ENCODE assay signal across 8 mouse cellular contexts in the genomic region with DNA sequence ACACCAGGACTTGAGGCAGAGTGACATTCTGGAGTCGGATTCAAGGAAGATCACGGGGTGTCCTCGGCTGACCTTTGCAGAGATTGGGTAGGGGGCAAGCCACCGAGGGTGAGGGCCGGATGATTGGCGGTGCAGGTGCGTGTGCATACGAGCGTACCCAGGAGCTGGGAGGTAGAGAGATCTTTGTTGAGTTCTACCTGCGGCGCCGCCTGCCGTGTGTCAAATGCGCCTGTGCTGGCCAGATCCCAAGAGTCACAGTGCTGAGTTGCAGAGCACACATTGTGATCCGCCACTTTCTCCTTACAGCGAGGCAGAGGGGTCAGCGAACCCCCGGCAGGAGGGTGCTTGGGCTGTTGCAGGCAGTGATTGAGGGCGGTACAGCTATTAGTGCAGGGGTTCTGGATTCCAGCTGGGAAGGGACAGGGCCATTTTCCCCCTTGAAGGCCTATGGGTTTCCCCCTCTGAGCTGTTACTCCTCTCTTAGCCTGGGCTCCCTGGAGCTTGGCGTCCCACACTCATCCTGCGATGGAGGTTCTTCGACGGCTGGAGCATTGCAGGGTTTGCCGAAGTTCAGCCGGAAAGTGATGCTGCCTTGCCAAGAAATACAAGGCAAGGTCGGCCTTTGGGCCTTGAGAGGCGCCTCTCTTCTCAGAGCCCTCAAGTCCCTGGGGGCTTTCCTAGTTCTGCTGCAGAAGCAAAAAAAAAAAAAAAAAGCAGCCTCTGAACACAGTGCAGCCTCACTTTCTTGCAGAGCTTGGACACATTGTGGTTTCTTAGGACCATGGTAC. TPM values are rescaled to one million over a fixed set of nuclear protein-coding genes. Genes with fewer than 3 reads are reported as not detected.
DNase-seq lines count a peak whose midpoint lies in the region; ATAC-seq and TF ChIP-seq lines count a peak whose summit lies in the region.

No protein-coding gene starts in this region.

- H3K4me1 ChIP-seq in forebrain, postnatal 0 days (ENCODE audit: insufficient read depth): 0 out of 2 replicates have a peak, but pooled peaks cover 6% of the 10 kb centered on the region
- H3K4me1 ChIP-seq in intestine, embryonic 15.5 days (replicated peaks): peaks cover 24% of the 10 kb centered on the region
- H3K4me1 ChIP-seq in liver, embryonic 14.5 days (replicated peaks; ENCODE audit: control insufficient read depth in 2 of 2, insufficient read depth in 2 of 2, low read length in 1 of 2): no peaks in the 10 kb centered on the region; a peak in 1 of 4 replicates
- H3K4me1 ChIP-seq in neural tube, embryonic 14.5 days (ENCODE audit: control insufficient read depth, insufficient read depth, low read length): no peaks in the 10 kb centered on the region

- H3K4me3 ChIP-seq in forebrain, postnatal 0 days (ENCODE audit: low read depth, low read length): peak overlapping the region; percentile 56
- H3K4me3 ChIP-seq in intestine, embryonic 15.5 days (replicated peaks): peak overlapping the region; percentile 72
- H3K4me3 ChIP-seq in liver, embryonic 14.5 days (ENCODE audit: insufficient read depth in 1 of 2, low read depth in 2 of 2, low read length in 2 of 2): peak overlapping the region; percentile 54 to 56
- peak overlapping the region; percentile 52 for H3K4me3 ChIP-seq in neural tube, embryonic 14.5 days (ENCODE audit: low read depth, low read length)

- no peak for TF ChIP-seq CTCF in forebrain, postnatal 0 days (IDR thresholded peaks at IDR 0.05; ENCODE audit: low read depth)
- no peak for TF ChIP-seq CTCF in liver, embryonic 14.5 days (IDR thresholded peaks at IDR 0.05; ENCODE audit: low read depth)

- 11% methylated on average over 27 of the region's 27 CpGs for WGBS in forebrain, postnatal 0 days
- WGBS in intestine, embryonic 15.5 days: 2% methylated on average over 27 of the region's 27 CpGs
- WGBS in liver, embryonic 14.5 days (ENCODE audit: insufficient replicate concordance): 13% methylated on average over 27 of the region's 27 CpGs
- WGBS in neural tube, embryonic 14.5 days: 4% methylated on average over 27 of the region's 27 CpGs

- H3K27ac ChIP-seq in forebrain, postnatal 0 days (ENCODE audit: low read depth, low read length): no peak overlapping the region
- peak overlapping the region; percentile 86 for H3K27ac ChIP-seq in intestine, embryonic 15.5 days
- H3K27ac ChIP-seq in liver, embryonic 14.5 days: no peak overlapping the region
- H3K27ac ChIP-seq in neural tube, embryonic 14.5 days (ENCODE audit: low read depth, low read length): peak overlapping the region; percentile 35

- DNase-seq in left cerebral cortex, adult 18-20 months (ENCODE audit: low spot score in 2 of 2): peak; percentile 8 to 17
- DNase-seq in left cerebral cortex, adult 11 months (ENCODE audit: low spot score): no peak
- DNase-seq in cerebellum, adult 18-20 months: peak; percentile 36 to 47
- DNase-seq in forebrain, postnatal 0 days: peak; percentile 58
- DNase-seq in liver, embryonic 14.5 days (ENCODE audit: low read depth in 3 of 3, low spot score in 3 of 3): no peak
- no peak for DNase-seq in spleen, adult 18-20 months

- H3K9ac ChIP-seq in forebrain, postnatal 0 days: peak overlapping the region; percentile 46
- H3K9ac ChIP-seq in intestine, embryonic 15.5 days: peak overlapping the region; percentile 67
- H3K9ac ChIP-seq in liver, embryonic 14.5 days (replicated peaks): no peak overlapping the region
- peak overlapping the region; percentile 58 for H3K9ac ChIP-seq in neural tube, embryonic 14.5 days (replicated peaks; ENCODE audit: low read depth, low read length)

- peak overlapping the region; percentile 96 for H3K4me2 ChIP-seq in forebrain, postnatal 0 days (ENCODE audit: low read depth)
- H3K4me2 ChIP-seq in intestine, embryonic 15.5 days (replicated peaks): peak overlapping the region; percentile 91
- H3K4me2 ChIP-seq in liver, embryonic 14.5 days (ENCODE audit: low read depth): peak overlapping the region; percentile 77
- peak overlapping the region; percentile 77 for H3K4me2 ChIP-seq in neural tube, embryonic 14.5 days (ENCODE audit: low read depth, low read length)

- H3K36me3 ChIP-seq in forebrain, postnatal 0 days (ENCODE audit: insufficient read depth): no peaks in the 10 kb centered on the region
- H3K36me3 ChIP-seq in intestine, embryonic 15.5 days: no peaks in the 10 kb centered on the region
- no peaks in the 10 kb centered on the region for H3K36me3 ChIP-seq in liver, embryonic 14.5 days (replicated peaks; ENCODE audit: control insufficient read depth, insufficient read depth, low read depth)
- H3K36me3 ChIP-seq in neural tube, embryonic 14.5 days (ENCODE audit: control insufficient read depth, insufficient read depth, low read length): no peaks in the 10 kb centered on the region

- no peaks in the 10 kb centered on the region for H3K9me3 ChIP-seq in forebrain, postnatal 0 days (ENCODE audit: low read length)
- no peaks in the 10 kb centered on the region for H3K9me3 ChIP-seq in intestine, embryonic 15.5 days
- H3K9me3 ChIP-seq in liver, embryonic 14.5 days (ENCODE audit: control insufficient read depth, low read length): no peaks in the 10 kb centered on the region
- H3K9me3 ChIP-seq in neural tube, embryonic 14.5 days (ENCODE audit: control insufficient read depth, low read length): no peaks in the 10 kb centered on the region

- ATAC-seq in forebrain, postnatal 0 days: peak; percentile 74
- ATAC-seq in intestine, embryonic 15.5 days: peak; percentile 70
- ATAC-seq in liver, embryonic 14.5 days (ENCODE audit: insufficient read depth): peak; percentile 11; the same call in 1 of the 2 replicates
- ATAC-seq in neural tube, embryonic 14.5 days (ENCODE audit: low read depth): peak; percentile 69

- H3K27me3 ChIP-seq in forebrain, postnatal 0 days (ENCODE audit: insufficient read depth, low read length): no peaks in the 10 kb centered on the region; the same call in 1 of the 2 replicates
- no peaks in the 10 kb centered on the region for H3K27me3 ChIP-seq in intestine, embryonic 15.5 days (replicated peaks)
- peaks cover 3% of the 10 kb centered on the region; the same call in 1 of the 2 replicates for H3K27me3 ChIP-seq in liver, embryonic 14.5 days (ENCODE audit: control insufficient read depth, insufficient read depth, low read length)
- H3K27me3 ChIP-seq in neural tube, embryonic 14.5 days (ENCODE audit: control insufficient read depth, insufficient read depth, low read length): no peaks in the 10 kb centered on the region

- no peak for TF ChIP-seq EP300 in liver, embryonic 14.5 days (IDR thresholded peaks at IDR 0.05; ENCODE audit: low read depth)

RNA-seq across cellular contexts. Expression of a gene that starts 0.9 kb away (rescaled TPM):
- 10 to 100 TPM; 19.1 to 31.7 TPM for total RNA-seq in left cerebral cortex, adult 18-20 months (2021)
- 8.2 and 12.7 TPM in 2 replicates for total RNA-seq in forebrain, postnatal 0 days (2014; rRNA removed)
- 6.9 and 9.9 TPM in 2 replicates for polyA plus RNA-seq in forebrain, postnatal 0 days (2015; fragmentation: Nextera tagmentation; extraction: Ambion mirVana)
- 18.2 and 18.6 TPM in 2 replicates for polyA plus RNA-seq in intestine, embryonic 15.5 days (2015; fragmentation: Nextera tagmentation; extraction: Ambion mirVana)
- 0.67 and 1.1 TPM in 2 replicates for polyA plus RNA-seq in liver, embryonic 14.5 days (2012; rRNA removed)
- polyA plus RNA-seq in liver, embryonic 14.5 days (2014; fragmentation: Nextera tagmentation; extraction: Ambion mirVana): 1.7 and 1.9 TPM in 2 replicates
- polyA plus RNA-seq in neural tube, embryonic 14.5 days (2014; fragmentation: Nextera tagmentation; extraction: Ambion mirVana): 11.4 and 18.4 TPM in 2 replicates

Comparison
In these comparisons a context has a peak if more than half of its experiments do, and no peak if none do; other contexts are left out.
1. DNase-seq: peak in left cerebral cortex, adult 18-20 months (2 of 2), cerebellum, adult 18-20 months (2 of 2) and forebrain, postnatal 0 days (single experiment); none in left cerebral cortex, adult 11 months (single experiment), liver, embryonic 14.5 days (0 of 3) and spleen, adult 18-20 months (0 of 2).
2. ATAC-seq: peak in every context shown above with its lines; median percentile 74 in forebrain, postnatal 0 days; 70 in intestine, embryonic 15.5 days; 69 in neural tube, embryonic 14.5 days; 11 in liver, embryonic 14.5 days.
3. H3K27ac ChIP-seq: peak in intestine, embryonic 15.5 days (single experiment) and neural tube, embryonic 14.5 days (single experiment); none in forebrain, postnatal 0 days (single experiment) and liver, embryonic 14.5 days (single experiment).
4. Peak in every context shown above with its lines, with median percentiles within 50 percentile points of each other: H3K4me2 ChIP-seq and H3K4me3 ChIP-seq.